Mouse (Mus musculus) Patski (cell line): ENCODE data around the gene 1700028J19Rik. TPM values are rescaled to one million over a fixed set of nuclear protein-coding genes. Genes with fewer than 3 reads are reported as not detected.
A peak's percentile ranks its signal among the peaks of the same experiment; 100 is the strongest.

ENCODE experiments used
- ATAC-seq: fragments of 100-300 bp; one replicate; pipeline ENCODE4 v1.8.0; 2021
- CTCF ChIA-PET: fragments of 350-600 bp; sonication (Branson Sonifier 250); formaldehyde crosslinking; loops from one replicate; lab custom pipeline; 2022; ENCODE audit warnings: inconsistent platforms; lab: Charles Lee
- POLR2A ChIA-PET: fragments of 350-600 bp; sonication (Branson Sonifier 250); formaldehyde crosslinking; loops from one replicate; lab custom pipeline; 2022; ENCODE audit warnings: antibody characterized with exemption, inconsistent platforms; lab: Charles Lee
- DNase-seq: peaks from one replicate; pipeline ENCODE4 v3.0.0-alpha.2; 2011; ENCODE audit warnings: low read depth, low spot score
- H3K27me3 ChIP-seq: fragments of 371-371 bp; one replicate; pipeline ENCODE4 v1.5.1; 2021
- CTCF ChIP-seq: fragments of 100-300 bp; IDR thresholded peaks from one replicate; pipeline ENCODE4 v1.5.1; 2021
- in situ Hi-C: fragments of 300-500 bp; cut with MboI; formaldehyde crosslinking; loops from 3 replicates; pipeline ENCODE4 v1.11.1; 2018; ENCODE audit warnings: low pct_unique_long_range_greater_than_20kb, mixed read lengths
- polyA plus RNA-seq: library from polyadenylated mRNA; unstranded; gene quantifications from one replicate; pipeline ENCODE4 v1.2.3, GENCODE M21; 2021

1700028J19Rik gene
- polyA plus RNA-seq, 1 experiment from 2014 or later: 0.23 TPM

DNA sequence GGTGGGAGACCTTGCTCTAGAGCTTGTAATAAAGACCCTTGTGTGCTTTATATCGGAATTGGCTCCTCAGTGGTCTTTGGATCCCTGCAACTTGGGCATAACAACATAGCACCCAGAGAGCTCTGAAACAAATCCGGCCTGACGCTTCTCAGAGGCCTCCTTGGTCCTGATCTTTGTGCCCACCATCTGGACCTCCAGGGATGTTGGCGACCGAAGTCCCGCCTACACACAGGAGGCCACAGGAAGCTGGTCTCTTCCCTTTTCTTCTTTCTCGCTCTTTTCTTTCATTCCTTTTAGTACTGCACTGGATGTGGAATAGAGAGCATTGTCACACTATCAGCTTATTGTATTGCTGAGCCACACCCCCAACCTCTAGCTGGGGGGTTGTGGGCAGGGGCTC lies 27.0 kb upstream of the 1700028J19Rik start:
- ATAC-seq (no peak), DNase-seq (no peak)
- TF ChIP-seq CTCF: no peak
- peaks cover 12% of the 10 kb centered on the region for H3K27me3 ChIP-seq
- in situ Hi-C loops: no loop called here
- CTCF ChIA-PET: interaction anchor here (1.3 kb wide), 1 partner anchor 7 kb away, joined by 3 read pairs; no protein-coding TSS in a partner anchor
- POLR2A ChIA-PET: interaction anchor here (0.6 kb wide), 1 partner anchor 25 kb away, joined by 3 read pairs; no protein-coding TSS in a partner anchor

DNA sequence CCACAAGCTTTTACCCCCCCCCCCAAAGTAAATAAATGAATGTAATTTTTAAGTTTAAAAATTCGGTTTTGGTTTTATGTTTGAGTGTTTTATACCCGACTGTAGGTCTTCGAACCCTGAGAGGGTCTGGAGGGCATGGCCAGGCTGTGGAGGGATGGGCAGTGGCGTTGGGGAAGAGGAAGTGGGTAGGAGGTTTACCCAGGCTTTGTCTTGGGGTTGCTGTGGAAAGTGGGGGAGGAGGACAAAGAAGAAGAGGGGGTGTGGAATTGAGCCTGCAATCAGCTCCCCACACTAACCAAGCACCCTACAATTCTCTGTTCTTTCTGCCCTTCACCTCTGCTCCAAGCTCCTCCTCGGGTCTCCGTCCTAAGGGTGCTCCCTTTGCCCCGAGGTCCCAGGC lies 26.1 kb upstream of the 1700028J19Rik start:
- peaks cover 18% of the 10 kb centered on the region for H3K27me3 ChIP-seq
- POLR2A ChIA-PET: no interaction called here
- no peak for ATAC-seq
- in situ Hi-C loops: no loop called here
- CTCF ChIA-PET: no interaction called here
- TF ChIP-seq CTCF: no peak
- DNase-seq: no peak

DNA sequence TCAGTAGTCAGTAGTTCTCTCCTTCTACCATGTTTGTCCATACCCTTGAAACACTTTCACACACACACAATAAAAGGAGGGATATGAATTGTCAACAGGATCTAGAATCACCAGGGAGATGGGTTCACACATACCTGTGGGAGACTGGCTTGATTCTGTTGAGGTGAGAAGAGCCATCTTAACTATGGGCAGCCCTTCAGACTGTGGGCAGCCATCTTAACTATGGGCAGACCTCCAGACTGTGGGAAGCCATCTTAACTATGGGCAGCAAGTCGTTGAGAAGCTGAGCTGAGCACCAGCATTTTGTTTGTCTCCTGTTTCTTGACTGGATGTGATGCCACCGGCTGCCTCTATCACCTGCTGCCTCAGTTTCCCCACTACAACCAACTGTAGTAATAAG lies 24.8 kb upstream of the 1700028J19Rik start:
- no peak for TF ChIP-seq CTCF
- in situ Hi-C loops: no loop called here
- no peak for DNase-seq
- H3K27me3 ChIP-seq: peaks cover 18% of the 10 kb centered on the region
- CTCF ChIA-PET: no interaction called here
- POLR2A ChIA-PET: no interaction called here
- no peak for ATAC-seq

DNA sequence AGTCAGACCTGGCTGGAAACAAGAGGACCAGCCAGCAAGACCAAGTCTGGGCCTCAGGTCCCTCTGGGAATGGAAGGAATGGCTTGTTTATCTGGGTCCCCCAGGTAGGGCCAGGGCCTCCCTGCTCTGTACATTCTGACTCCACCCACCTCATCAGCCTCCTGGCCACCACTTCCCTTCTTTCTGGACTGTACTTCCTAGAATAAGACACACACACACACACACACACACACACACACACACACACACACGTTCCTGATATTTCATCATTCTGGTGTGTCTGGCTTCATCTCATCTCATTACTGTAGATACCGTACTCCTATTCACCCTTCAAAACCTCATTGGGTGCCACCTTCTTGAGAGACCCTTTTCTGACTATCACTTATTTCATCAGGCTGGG lies 22.9 kb upstream of the 1700028J19Rik start:
- ChIA-PET CTCF (no interaction called here), POLR2A (interaction anchor here (0.6 kb wide), 1 partner anchor 41 kb away, joined by 4 read pairs; the partner anchor contains the start of gene Shank1)
- no peak for TF ChIP-seq CTCF
- ATAC-seq (no peak), DNase-seq (no peak)
- peaks cover 16% of the 10 kb centered on the region for H3K27me3 ChIP-seq
- in situ Hi-C loops: no loop called here

DNA sequence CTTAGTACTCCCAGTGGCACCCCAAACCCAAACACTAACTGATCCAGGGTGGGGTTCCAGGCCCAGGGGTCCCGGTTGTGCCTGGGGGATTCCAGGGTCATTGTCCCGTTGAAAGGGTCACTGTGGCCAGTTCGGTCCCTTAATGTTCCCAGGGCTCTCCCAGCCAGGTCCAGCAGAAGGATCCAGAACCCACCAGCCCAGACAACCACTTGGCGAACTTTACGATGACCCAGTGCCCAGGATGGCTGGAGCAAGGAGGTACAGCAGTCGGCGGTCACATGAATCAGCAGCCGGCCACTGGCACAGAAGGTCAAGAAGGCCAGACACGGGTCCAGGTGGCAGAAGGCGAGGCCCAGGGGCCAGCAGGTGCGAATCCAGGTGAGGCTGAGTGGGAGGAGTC lies 21.6 kb upstream of the 1700028J19Rik start:
- ChIA-PET CTCF (no interaction called here), POLR2A (interaction anchor here (0.6 kb wide), 1 partner anchor 31 kb away, joined by 3 read pairs; no protein-coding TSS in a partner anchor)
- DNase-seq (no peak), ATAC-seq (peak; percentile 22)
- H3K27me3 ChIP-seq: peaks cover 16% of the 10 kb centered on the region
- no peak for TF ChIP-seq CTCF
- in situ Hi-C loops: no loop called here

DNA sequence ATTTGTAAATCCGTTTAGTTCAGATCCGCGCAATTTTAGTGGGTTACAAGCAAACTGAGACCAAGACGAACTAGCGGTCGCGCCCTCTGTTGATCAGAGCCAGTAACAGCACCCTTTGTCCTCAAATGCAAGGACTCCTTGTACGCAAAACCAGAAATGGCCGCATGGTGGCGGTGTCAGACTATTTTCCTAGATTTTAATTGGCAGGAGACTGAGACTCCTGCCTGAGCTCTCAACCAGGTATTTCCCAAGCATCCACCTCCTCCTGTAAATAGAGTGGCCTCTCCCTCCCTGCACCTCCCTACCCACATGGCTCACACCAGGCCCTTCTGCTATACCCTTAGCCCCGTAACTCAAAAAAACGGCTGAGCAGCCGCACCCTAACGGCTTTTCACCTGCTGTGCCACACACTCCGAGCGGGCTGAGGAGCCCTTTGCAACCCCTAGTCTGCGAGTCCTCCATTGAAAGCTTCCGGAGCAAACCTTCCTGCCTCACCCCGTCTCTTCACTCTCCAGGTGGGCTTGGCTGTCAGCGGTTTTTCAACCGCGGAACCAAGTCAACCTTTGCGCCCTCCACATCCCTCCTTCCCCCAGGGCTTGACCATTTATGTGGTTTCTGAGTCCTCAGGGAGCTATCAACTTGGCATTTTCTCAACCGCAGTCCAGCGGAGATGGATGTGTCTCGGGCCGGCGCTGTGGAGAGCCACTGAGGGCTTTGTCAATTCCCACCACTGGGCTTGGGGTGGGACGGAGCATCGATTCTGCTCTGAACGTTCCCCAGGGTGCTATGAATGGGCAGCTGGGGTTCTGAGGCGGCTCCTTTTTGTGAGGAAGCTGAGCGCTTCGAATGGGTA lies 16.5 kb upstream of the 1700028J19Rik start:
- TF ChIP-seq CTCF: peak; percentile 99
- ATAC-seq (peak; percentile 69), DNase-seq (peak; percentile 67)
- in situ Hi-C loops: loop anchor here (5.0 kb wide), 2 partner anchors 39 to 89 kb away; no protein-coding TSS in a partner anchor
- POLR2A ChIA-PET: interaction anchor here (0.6 kb wide), 1 partner anchor 87 kb away, joined by 4 read pairs; no protein-coding TSS in a partner anchor
- CTCF ChIA-PET: interaction anchor here (0.6 to 1.9 kb wide), 17 partner anchors 9 to 250 kb away, joined by 3 to 17 read pairs (median 4); no protein-coding TSS in a partner anchor
- peaks cover 11% of the 10 kb centered on the region for H3K27me3 ChIP-seq

DNA sequence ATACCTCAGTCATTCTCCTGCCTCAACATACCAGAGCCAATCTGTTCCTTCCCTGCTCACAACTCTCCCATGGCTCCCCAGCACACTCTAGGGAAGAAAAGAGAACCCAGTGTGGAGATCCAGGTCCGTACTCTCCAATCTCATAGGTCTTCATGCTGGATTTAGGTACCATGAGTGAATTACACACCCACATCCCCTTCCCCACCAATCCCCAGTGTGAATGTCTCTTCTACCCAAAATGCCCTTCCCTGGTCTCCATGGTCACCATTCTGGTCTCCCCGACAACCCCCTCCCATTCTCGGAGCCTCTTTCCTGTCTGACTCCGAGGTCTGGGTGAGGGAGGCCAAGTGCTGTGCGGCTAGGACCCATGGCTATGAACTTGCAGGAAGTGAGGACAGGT lies 14.7 kb upstream of the 1700028J19Rik start, which contains the start of gene Gm15517:
Gene Gm15517 (plus strand): TSS at position 301 of the 400 bp plus-strand sequence.
- no peak for TF ChIP-seq CTCF
- DNase-seq: no peak
- ATAC-seq: no peak
- CTCF ChIA-PET: interaction anchor here (1.2 kb wide), 1 partner anchor 67 kb away, joined by 3 read pairs; no protein-coding TSS in a partner anchor
- POLR2A ChIA-PET: interaction anchor here (0.6 kb wide), 1 partner anchor 9 kb away, joined by 3 read pairs; no protein-coding TSS in a partner anchor
- in situ Hi-C loops: loop anchor here (5.0 kb wide), 2 partner anchors 41 to 91 kb away; no protein-coding TSS in a partner anchor
- peaks cover 3% of the 10 kb centered on the region for H3K27me3 ChIP-seq

DNA sequence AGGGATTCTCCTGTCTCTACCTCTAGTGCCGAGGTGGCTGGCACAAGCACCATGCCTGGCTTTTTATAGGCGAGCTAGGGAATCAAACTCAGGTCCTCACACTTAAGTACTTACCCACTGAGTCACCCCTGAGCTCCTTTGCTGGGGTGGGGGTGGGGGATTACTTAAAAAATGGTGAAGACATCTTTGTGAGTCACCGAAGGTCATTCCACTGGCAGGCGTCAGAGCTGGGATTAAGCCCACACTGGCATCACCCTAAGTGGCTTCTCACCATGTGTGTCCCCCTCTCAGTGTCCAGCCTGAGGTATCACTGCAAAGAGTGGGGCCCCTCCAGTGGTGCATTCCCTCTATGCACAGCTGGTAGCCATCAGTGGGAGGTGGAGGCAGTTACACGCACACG lies 13.9 kb upstream of the 1700028J19Rik start:
- no peak for TF ChIP-seq CTCF
- peaks cover 3% of the 10 kb centered on the region for H3K27me3 ChIP-seq
- no peak for ATAC-seq
- DNase-seq: no peak
- in situ Hi-C loops: loop anchor here (5.0 kb wide), 2 partner anchors 42 to 92 kb away; no protein-coding TSS in a partner anchor
- POLR2A ChIA-PET: interaction anchor here (0.6 to 0.7 kb wide), 2 partner anchors 8 to 91 kb away, joined by 3 to 4 read pairs; no protein-coding TSS in a partner anchor
- CTCF ChIA-PET: interaction anchor here (1.0 to 1.2 kb wide), 2 partner anchors 67 to 91 kb away, joined by 3 read pairs; no protein-coding TSS in a partner anchor

DNA sequence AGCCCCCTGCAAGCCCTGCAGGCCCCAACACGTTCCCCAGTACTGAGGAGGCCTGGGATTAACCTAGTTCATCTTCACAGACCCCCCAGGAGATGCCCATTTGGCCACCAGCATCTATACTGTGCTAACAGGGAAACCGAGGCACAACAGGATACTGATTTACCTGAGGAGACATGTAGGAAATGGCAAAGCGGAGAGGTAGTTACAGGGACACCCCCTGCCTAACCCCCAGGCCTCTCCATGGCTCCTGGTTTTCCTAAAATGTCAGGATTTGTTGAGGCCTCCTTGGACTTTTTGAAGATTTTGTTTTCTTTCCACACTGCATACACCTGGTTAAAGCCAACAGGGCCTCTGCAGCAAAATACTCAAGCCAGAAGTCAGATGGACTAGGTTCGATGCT lies 10.8 kb upstream of the 1700028J19Rik start, which contains the start of gene Acp4:
Gene Acp4 (minus strand): TSS at position 101 of the 400 bp plus-strand sequence.
- DNase-seq (no peak), ATAC-seq (no peak)
- peaks cover 3% of the 10 kb centered on the region for H3K27me3 ChIP-seq
- in situ Hi-C loops: loop anchor here (5.0 kb wide), 1 partner anchor 210 kb away; the partner anchor contains the start of genes Aspdh and Josd2
- no peak for TF ChIP-seq CTCF
- POLR2A ChIA-PET: no interaction called here
- CTCF ChIA-PET: no interaction called here

DNA sequence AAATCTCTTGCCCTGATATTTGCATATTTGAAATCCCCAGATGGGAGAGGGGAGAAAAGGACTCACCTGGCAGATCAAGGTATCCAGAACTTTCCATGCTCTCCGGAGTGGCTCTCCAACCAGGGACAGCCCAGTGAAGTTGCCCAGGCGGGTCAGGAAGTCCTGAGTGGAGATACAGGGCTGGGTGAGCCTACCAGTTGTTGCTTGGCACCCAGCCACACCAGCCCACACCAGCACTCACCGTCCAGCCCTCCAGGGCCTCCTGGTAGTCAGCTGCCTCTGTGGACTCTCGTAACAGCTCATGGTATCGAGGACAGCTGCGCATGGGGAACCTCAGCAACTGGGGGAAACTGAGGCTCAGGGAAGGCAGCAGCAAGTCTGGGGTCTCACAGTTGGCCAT lies 8.4 kb upstream of the 1700028J19Rik start:
- no peak for DNase-seq
- CTCF ChIA-PET: no interaction called here
- ATAC-seq: no peak
- H3K27me3 ChIP-seq: no peaks in the 10 kb centered on the region
- TF ChIP-seq CTCF: no peak
- in situ Hi-C loops: loop anchor here (5.0 kb wide), 1 partner anchor 212 kb away; the partner anchor contains the start of genes Aspdh and Josd2
- POLR2A ChIA-PET: interaction anchor here (0.7 kb wide), 1 partner anchor 119 kb away, joined by 5 read pairs; no protein-coding TSS in a partner anchor
